Mouse (Mus musculus): Measurements from ENCODE around the gene Bud31. TPM values are rescaled to one million over a fixed set of nuclear protein-coding genes. Genes with fewer than 3 reads are reported as not detected.
A peak's percentile ranks its signal among the peaks of the same experiment; 100 is the strongest.
"Not testable (repeated sequence)": the region's sequence is repeated elsewhere in the genome, so short reads cannot be mapped to it uniquely, and the experiment has no call there.

Gene Bud31
- total RNA-seq, 4 experiments from 2014 or later, result 53.1 to 60.7 (median 57.3) TPM

GRCm38 (mm10) chr5:145126580-145126979 lies 13.6 kb upstream of the Bud31 start:
- DNase-seq (ENCODE audit: low spot score), result no peak

- DNase-seq (ENCODE audit: low spot score), result peak; percentile 41
These were observed 11.0 kb upstream of the Bud31 start for GRCm38 (mm10) chr5:145129124-145129523.

- not testable (repeated sequence) for DNase-seq (ENCODE audit: low spot score)
These were observed 10.4 kb upstream of the Bud31 start for GRCm38 (mm10) chr5:145129773-145130172.

- DNase-seq (ENCODE audit: low spot score), result no peak
These were observed 10.0 kb upstream of the Bud31 start for GRCm38 (mm10) chr5:145130191-145130590.

GRCm38 (mm10) chr5:145130995-145131394 lies 9.2 kb upstream of the Bud31 start:
- no peak for DNase-seq (ENCODE audit: low spot score)

- DNase-seq (ENCODE audit: low spot score), result not testable (repeated sequence)
These were observed 6.9 kb upstream of the Bud31 start for GRCm38 (mm10) chr5:145133275-145133674.

- no peak for DNase-seq (ENCODE audit: low spot score)
These were observed 1.3 kb upstream of the Bud31 start for GRCm38 (mm10) chr5:145138836-145139235.

- no peak for DNase-seq (ENCODE audit: low spot score)
These were observed 449 bp downstream of the Bud31 start for GRCm38 (mm10) chr5:145140611-145141010.

GRCm38 (mm10) chr5:145147748-145148147 lies 7.6 kb downstream of the Bud31 start:
- DNase-seq (ENCODE audit: low spot score), result no peak

- no peak for DNase-seq (ENCODE audit: low spot score)
These were observed 9.1 kb downstream of the Bud31 start for GRCm38 (mm10) chr5:145149294-145149693.

- DNase-seq (ENCODE audit: low spot score), result no peak
These were observed 12.5 kb downstream of the Bud31 start for GRCm38 (mm10) chr5:145152690-145153089.

GRCm38 (mm10) chr5:145161361-145161760 lies 21.2 kb downstream of the Bud31 start:
- DNase-seq (ENCODE audit: low spot score), result no peak

- no peak for DNase-seq (ENCODE audit: low spot score)
These were observed 24.5 kb downstream of the Bud31 start for GRCm38 (mm10) chr5:145164710-145165109.

GRCm38 (mm10) chr5:145165184-145165583 lies 25.0 kb downstream of the Bud31 start:
- no peak for DNase-seq (ENCODE audit: low spot score)

GRCm38 (mm10) chr5:145166536-145167305 lies 26.6 kb downstream of the Bud31 start, which contains the start of the genes Ptcd1 and Cpsf4:
TSS of gene Ptcd1 (minus strand) at chr5:145167108.
TSS of gene Cpsf4 (plus strand) at chr5:145167213.
- DNase-seq (ENCODE audit: low spot score), result peak; percentile 99

- peak; percentile 29 for DNase-seq (ENCODE audit: low spot score)
These were observed 27.1 kb downstream of the Bud31 start for GRCm38 (mm10) chr5:145167306-145167661.

GRCm38 (mm10) chr5:145178461-145178980 lies 38.4 kb downstream of the Bud31 start:
- DNase-seq (ENCODE audit: low spot score), result no peak

- no peak for DNase-seq (ENCODE audit: low spot score)
These were observed 45.1 kb downstream of the Bud31 start for GRCm38 (mm10) chr5:145185244-145185643.

- DNase-seq (ENCODE audit: low spot score), result no peak
These were observed 49.3 kb downstream of the Bud31 start for GRCm38 (mm10) chr5:145189416-145189815.

- no peak for DNase-seq (ENCODE audit: low spot score)
These were observed 50.2 kb downstream of the Bud31 start for GRCm38 (mm10) chr5:145190373-145190772.

- DNase-seq (ENCODE audit: low spot score), result peak; percentile 93
These were observed 51.0 kb downstream of the Bud31 start for GRCm38 (mm10) chr5:145190875-145191798.

GRCm38 (mm10) chr5:145191962-145192361 lies 51.8 kb downstream of the Bud31 start, which contains the start of gene Atp5j2:
TSS of gene Atp5j2 (minus strand) at chr5:145192062.
- no peak for DNase-seq (ENCODE audit: low spot score)

Measured in heart, adult 8-10 months (tissue).